In the genomic region with DNA sequence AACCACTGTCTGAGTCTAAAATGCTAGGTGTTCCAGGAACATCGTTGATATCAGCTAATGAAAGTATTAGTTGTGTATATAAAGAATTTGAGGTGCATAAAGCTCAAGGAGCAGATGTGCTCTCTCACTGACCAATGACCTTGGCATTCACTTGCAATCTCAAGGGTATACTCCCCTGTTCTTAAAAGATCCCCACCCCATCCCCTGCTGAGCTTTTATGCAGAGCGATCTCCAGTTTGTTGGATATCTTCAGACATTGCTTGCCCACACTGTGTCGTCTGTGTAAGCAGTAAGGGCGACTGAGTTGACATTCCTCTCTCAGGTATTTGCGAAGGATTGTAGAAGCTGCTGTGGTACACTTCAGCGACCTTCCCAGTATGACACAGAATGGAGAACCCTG, we compare ENCODE assay signal across 10 mouse cellular contexts.
"Had no signal": no experiment of that assay in that cellular context is flagged by ENCODE, and none has a peak within 500 bp of the region (broad histone marks: within the 10 kb centered on the region; RNA-seq: fewer than 3 reads in every experiment).

No protein-coding gene starts in this region.

- DNase-seq: lung, adult 18-20 months; lung, embryonic 14.5 days; lung, postnatal 10 days; lung, postnatal 4 days; midbrain, embryonic 14.5 days; retina, postnatal 1 day; right cerebral cortex, adult 18-20 months; right cerebral cortex, postnatal 25 days; thymus, adult 2 months; thymus, postnatal 36 days had no signal
